Mouse (Mus musculus): ENCODE measurements at regions not wholly inside any gene's neighbourhood (a gene's known extent, or its start where the extent isn't known, plus 50 kb on each side); places are given as distances from the start of the nearest gene placed in this dataset.

- TF ChIP-seq CTCF (conservative IDR thresholded peaks at IDR 0.05; ENCODE audit: low read length) (no peak), NANOG (IDR thresholded peaks at IDR 0.05; ENCODE audit: borderline replicate concordance, low read length) (no peak)
Observed at GRCm38 (mm10) chrX:11415662-11416061, 88.0 kb downstream of the H2al1j start.
